Mouse (Mus musculus): Measurements from ENCODE around the gene St14. TPM values are rescaled to one million over a fixed set of nuclear protein-coding genes. Genes with fewer than 3 reads are reported as not detected.

The St14 gene
- polyA plus RNA-seq, 1 experiment from 2014 or later, result 45.9 TPM

GRCm38 (mm10) chr9:31148135-31148534 is 16.5 kb upstream of the St14 start:
- Histone ChIP-seq H3K27ac (0 out of 2 replicates have a peak overlapping the region, but pooled peaks have one; percentile 25), H3K36me3 (ENCODE audit: insufficient read depth, low read length) (peaks cover 26% of the 10 kb centered on the region), H3K9me3 (replicated peaks; ENCODE audit: low read length) (no peaks in the 10 kb centered on the region), H3K27me3 (ENCODE audit: insufficient read depth, low read length) (no peaks in the 10 kb centered on the region), H3K4me3 (replicated peaks; ENCODE audit: low read depth, low read length) (no peak overlapping the region), H3K4me1 (replicated peaks; ENCODE audit: insufficient read depth, low read length) (no peaks in the 10 kb centered on the region), H3K4me2 (ENCODE audit: low read length) (no peak overlapping the region), H3K9ac (ENCODE audit: low read depth, low read length) (no peak overlapping the region)
- TF ChIP-seq CTCF (IDR thresholded peaks at IDR 0.05; ENCODE audit: low read depth), result no peak
- ATAC-seq (replicated peaks; ENCODE audit: low FRiP score, low read depth) (0 out of 2 replicates have a peak, but pooled peaks have one; percentile 26), DNase-seq (ENCODE audit: low spot score) (peak; percentile 12)
- 53% methylated on average over 7 of the region's 7 CpGs for WGBS

DNA sequence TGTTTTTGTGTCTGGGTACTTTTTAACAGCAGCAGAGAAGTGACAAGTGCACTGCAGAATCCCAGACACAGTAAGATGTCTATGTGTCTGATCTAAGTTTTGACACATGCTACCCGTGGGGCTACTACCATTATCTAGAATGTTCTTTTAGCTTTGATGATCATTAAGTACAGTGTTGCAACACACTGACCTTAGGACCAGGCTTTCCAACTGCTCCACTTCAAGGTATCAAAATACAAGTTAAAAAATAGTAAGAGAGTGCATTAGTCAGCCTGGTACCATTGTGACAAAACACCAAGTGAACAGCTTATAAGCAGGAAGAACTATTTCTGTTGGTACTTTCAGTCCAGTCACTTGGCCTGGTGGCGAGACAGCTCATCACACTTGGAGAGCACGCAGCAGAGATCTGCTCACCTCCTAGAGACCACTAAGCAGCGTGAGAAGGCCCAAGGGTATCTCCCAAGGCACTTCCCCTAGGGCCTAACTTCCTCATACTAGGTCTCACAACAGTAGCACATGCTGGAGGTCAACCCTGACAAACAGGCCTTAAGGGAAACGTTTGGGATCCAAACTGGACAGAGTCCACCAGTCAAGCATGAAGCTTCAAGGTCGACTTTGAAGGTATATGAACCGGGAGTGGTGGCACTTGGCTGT is 13.7 kb upstream of the St14 start:
- Histone ChIP-seq H3K36me3 (ENCODE audit: insufficient read depth, low read length) (peaks cover 13% of the 10 kb centered on the region), H3K9me3 (replicated peaks; ENCODE audit: low read length) (no peaks in the 10 kb centered on the region), H3K27ac (no peak overlapping the region), H3K4me1 (replicated peaks; ENCODE audit: insufficient read depth, low read length) (no peaks in the 10 kb centered on the region), H3K4me2 (ENCODE audit: low read length) (no peak overlapping the region), H3K9ac (ENCODE audit: low read depth, low read length) (no peak overlapping the region), H3K4me3 (replicated peaks; ENCODE audit: low read depth, low read length) (no peak overlapping the region), H3K27me3 (ENCODE audit: insufficient read depth, low read length) (no peaks in the 10 kb centered on the region)
- DNase-seq (ENCODE audit: low spot score), result peak; percentile 8
- TF ChIP-seq CTCF (IDR thresholded peaks at IDR 0.05; ENCODE audit: low read depth), result no peak
- 50% methylated on average over 7 of the region's 7 CpGs for WGBS
- peak; percentile 9; the same call in 1 of the 2 replicates for ATAC-seq (replicated peaks; ENCODE audit: low FRiP score, low read depth)

DNA sequence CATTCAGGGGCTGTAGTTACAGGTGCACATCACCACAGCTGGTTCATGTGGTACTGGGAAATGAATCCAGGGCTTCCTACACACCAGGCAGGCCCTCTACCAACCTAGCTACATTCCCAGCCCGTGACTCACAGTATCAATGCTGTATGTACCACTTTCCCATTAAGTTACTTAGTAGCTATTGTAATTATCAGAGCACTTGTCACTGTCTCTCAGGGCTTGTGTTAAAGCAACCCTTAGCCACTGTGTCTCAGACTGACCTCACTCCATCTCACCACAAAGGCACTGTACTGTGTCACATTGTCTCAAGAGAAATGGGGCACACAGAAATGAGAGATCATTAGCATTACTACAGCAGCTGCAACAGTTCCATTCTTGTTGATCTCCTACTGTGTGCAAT is 11.3 kb upstream of the St14 start:
- no peaks in the 10 kb centered on the region for H3K4me1 ChIP-seq (replicated peaks; ENCODE audit: insufficient read depth, low read length)
- 83% methylated on average over 1 of the region's 1 CpGs for WGBS
- H3K27ac ChIP-seq, result no peak overlapping the region
- no peak overlapping the region for H3K4me3 ChIP-seq (replicated peaks; ENCODE audit: low read depth, low read length)
- no peaks in the 10 kb centered on the region for H3K27me3 ChIP-seq (ENCODE audit: insufficient read depth, low read length)
- no peaks in the 10 kb centered on the region for H3K36me3 ChIP-seq (ENCODE audit: insufficient read depth, low read length)
- no peak for TF ChIP-seq CTCF (IDR thresholded peaks at IDR 0.05; ENCODE audit: low read depth)
- H3K9ac ChIP-seq (ENCODE audit: low read depth, low read length), result no peak overlapping the region
- ATAC-seq (replicated peaks; ENCODE audit: low FRiP score, low read depth), result no peak
- H3K4me2 ChIP-seq (ENCODE audit: low read length), result no peak overlapping the region
- no peaks in the 10 kb centered on the region for H3K9me3 ChIP-seq (replicated peaks; ENCODE audit: low read length)
- DNase-seq (ENCODE audit: low spot score), result no peak

DNA sequence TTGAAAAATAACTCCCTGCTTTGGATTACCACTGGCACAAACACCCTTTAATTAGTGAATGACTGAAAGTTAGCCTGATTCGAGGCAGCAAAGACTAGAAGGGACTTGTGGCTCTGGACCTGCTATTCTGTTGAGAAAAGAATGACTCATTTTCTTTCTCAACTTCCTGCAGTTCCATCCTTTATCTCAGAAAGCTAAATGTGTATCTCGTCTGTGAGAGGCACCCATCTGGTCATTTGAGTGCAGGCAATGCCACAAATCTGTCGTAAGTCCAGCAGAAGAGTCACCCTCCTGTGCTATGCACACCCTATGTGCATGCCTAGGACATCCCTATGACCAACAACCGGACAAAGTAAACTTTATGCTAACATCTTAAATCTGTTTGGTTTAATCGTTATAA is 1.5 kb upstream of the St14 start:
- Histone ChIP-seq H3K27ac (no peak overlapping the region), H3K9me3 (replicated peaks; ENCODE audit: low read length) (no peaks in the 10 kb centered on the region), H3K9ac (ENCODE audit: low read depth, low read length) (no peak overlapping the region), H3K36me3 (ENCODE audit: insufficient read depth, low read length) (no peaks in the 10 kb centered on the region), H3K4me3 (replicated peaks; ENCODE audit: low read depth, low read length) (no peak overlapping the region), H3K27me3 (ENCODE audit: insufficient read depth, low read length) (no peaks in the 10 kb centered on the region; the same call in 1 of the 2 replicates), H3K4me1 (replicated peaks; ENCODE audit: insufficient read depth, low read length) (peaks cover 12% of the 10 kb centered on the region; the same call in 1 of the 2 replicates), H3K4me2 (ENCODE audit: low read length) (no peak overlapping the region)
- DNase-seq (ENCODE audit: low spot score), result no peak
- 78% methylated on average over 5 of the region's 5 CpGs for WGBS
- ATAC-seq (replicated peaks; ENCODE audit: low FRiP score, low read depth), result no peak
- TF ChIP-seq CTCF (IDR thresholded peaks at IDR 0.05; ENCODE audit: low read depth), result no peak

DNA sequence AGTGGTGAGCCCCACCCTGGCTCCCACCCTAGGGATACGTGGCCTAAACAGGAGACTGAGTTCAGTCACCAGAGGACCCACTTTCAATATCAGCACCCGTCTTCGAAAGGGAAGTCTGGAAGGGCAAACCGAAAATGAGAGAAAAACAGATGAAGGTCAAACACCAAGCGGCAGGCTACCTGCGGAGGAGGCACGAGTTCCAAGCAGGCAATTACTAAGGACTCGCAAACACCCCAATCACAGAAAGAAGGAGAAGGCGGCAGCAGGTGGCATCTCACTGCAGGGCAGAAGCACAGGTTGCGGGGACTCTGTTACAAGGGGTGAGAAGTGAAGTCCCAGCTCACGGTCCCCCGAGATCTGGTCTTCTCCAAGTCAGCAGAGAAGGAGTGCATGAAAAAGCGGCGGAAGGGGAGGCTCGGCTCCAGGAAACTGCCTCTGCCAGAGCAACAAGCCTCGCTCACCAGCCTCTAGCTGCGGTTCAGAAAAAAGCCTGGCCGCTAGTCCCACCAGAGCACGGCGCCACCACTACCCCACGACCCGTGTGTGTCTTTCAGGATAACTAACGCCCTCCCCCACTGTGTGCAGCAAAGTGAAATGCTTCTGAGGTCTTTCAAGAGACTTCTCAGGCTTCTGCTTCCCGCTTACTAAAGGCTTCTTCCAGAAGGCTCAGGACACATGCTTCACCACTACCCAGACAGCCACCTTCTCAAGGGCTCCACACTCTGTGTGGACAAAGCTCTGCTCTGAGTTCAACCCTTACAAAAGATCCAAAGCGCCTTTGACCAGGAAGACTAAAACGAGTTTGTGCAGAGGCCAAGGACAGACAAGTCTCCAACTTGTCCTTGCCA is 1.1 kb downstream of the St14 start:
- TF ChIP-seq CTCF (IDR thresholded peaks at IDR 0.05; ENCODE audit: low read depth), result peak; percentile 2; the same call in 1 of the 2 replicates
- Histone ChIP-seq H3K4me2 (ENCODE audit: low read length) (peak overlapping the region; percentile 86), H3K9me3 (replicated peaks; ENCODE audit: low read length) (no peaks in the 10 kb centered on the region), H3K27me3 (ENCODE audit: insufficient read depth, low read length) (no peaks in the 10 kb centered on the region; the same call in 1 of the 2 replicates), H3K4me1 (replicated peaks; ENCODE audit: insufficient read depth, low read length) (peaks cover 12% of the 10 kb centered on the region; the same call in 1 of the 2 replicates), H3K36me3 (ENCODE audit: insufficient read depth, low read length) (no peaks in the 10 kb centered on the region), H3K27ac (peak overlapping the region; percentile 47), H3K4me3 (replicated peaks; ENCODE audit: low read depth, low read length) (peak overlapping the region; percentile 55), H3K9ac (ENCODE audit: low read depth, low read length) (peak overlapping the region; percentile 66)
- DNase-seq (ENCODE audit: low spot score) (peak; percentile 24), ATAC-seq (replicated peaks; ENCODE audit: low FRiP score, low read depth) (0 out of 2 replicates have a peak, but pooled peaks have one; percentile 14)
- 7% methylated on average over 26 of the region's 26 CpGs for WGBS

- peak overlapping the region; percentile 86 for H3K4me2 ChIP-seq (ENCODE audit: low read length)
- H3K9me3 ChIP-seq (replicated peaks; ENCODE audit: low read length), result no peaks in the 10 kb centered on the region
- DNase-seq (ENCODE audit: low spot score) (no peak), ATAC-seq (replicated peaks; ENCODE audit: low FRiP score, low read depth) (no peak)
- 51% methylated on average over 8 of the region's 8 CpGs for WGBS
- TF ChIP-seq CTCF (IDR thresholded peaks at IDR 0.05; ENCODE audit: low read depth), result no peak
- no peaks in the 10 kb centered on the region; the same call in 1 of the 2 replicates for H3K27me3 ChIP-seq (ENCODE audit: insufficient read depth, low read length)
- H3K4me1 ChIP-seq (replicated peaks; ENCODE audit: insufficient read depth, low read length), result peaks cover 12% of the 10 kb centered on the region; the same call in 1 of the 2 replicates
- 0 out of 2 replicates have a peak overlapping the region, but pooled peaks have one; percentile 66 for H3K9ac ChIP-seq (ENCODE audit: low read depth, low read length)
- H3K4me3 ChIP-seq (replicated peaks; ENCODE audit: low read depth, low read length), result peak overlapping the region; percentile 55
- no peak overlapping the region for H3K27ac ChIP-seq
- no peaks in the 10 kb centered on the region for H3K36me3 ChIP-seq (ENCODE audit: insufficient read depth, low read length)
Observed at GRCm38 (mm10) chr9:31129956-31130355, 1.7 kb downstream of the St14 start.
